Mouse (Mus musculus) lung, postnatal 10 days (tissue): Measurements from ENCODE around the gene Gm49354.
A peak's percentile ranks its signal among the peaks of the same experiment; 100 is the strongest.
"Not testable (repeated sequence)": the region's sequence is repeated elsewhere in the genome, so short reads cannot be mapped to it uniquely, and the experiment has no call there.

Experiments
- DNase-seq: peaks from one replicate; pipeline ENCODE4 v3.0.0; 2021

The Gm49354 gene

GRCm38 (mm10) chr13:59766786-59767515 is 15.1 kb downstream of the Gm49354 start:
- peak; percentile 79 for DNase-seq

- DNase-seq: no peak
These were observed 19.3 kb downstream of the Gm49354 start for GRCm38 (mm10) chr13:59762791-59763190.

- DNase-seq: peak; percentile 28
These were observed 25.1 kb downstream of the Gm49354 start for GRCm38 (mm10) chr13:59756906-59757305.

GRCm38 (mm10) chr13:59750310-59750709 is 31.7 kb downstream of the Gm49354 start:
- no peak for DNase-seq

GRCm38 (mm10) chr13:59746711-59747110 is 35.3 kb downstream of the Gm49354 start, which contains the start of gene 1700014D04Rik:
Gene 1700014D04Rik (minus strand): TSS chr13:59746752.
- no peak for DNase-seq

- DNase-seq: peak; percentile 21
These were observed 35.9 kb downstream of the Gm49354 start for GRCm38 (mm10) chr13:59746164-59746563.

- DNase-seq: no peak
These were observed 36.6 kb downstream of the Gm49354 start for GRCm38 (mm10) chr13:59745462-59745861.

GRCm38 (mm10) chr13:59741697-59742096 is 40.3 kb downstream of the Gm49354 start:
- peak; percentile 63 for DNase-seq

- DNase-seq: peak; percentile 41
These were observed 40.9 kb downstream of the Gm49354 start for GRCm38 (mm10) chr13:59741096-59741495.

- DNase-seq: no peak
These were observed 42.6 kb downstream of the Gm49354 start for GRCm38 (mm10) chr13:59739397-59739796.

- no peak for DNase-seq
These were observed 43.6 kb downstream of the Gm49354 start for GRCm38 (mm10) chr13:59738455-59738854.

- DNase-seq: peak; percentile 29
These were observed 46.9 kb downstream of the Gm49354 start for GRCm38 (mm10) chr13:59735190-59735589.

GRCm38 (mm10) chr13:59734347-59734746 is 47.7 kb downstream of the Gm49354 start:
- DNase-seq: not testable (repeated sequence)

GRCm38 (mm10) chr13:59733936-59734335 is 48.1 kb downstream of the Gm49354 start:
- no peak for DNase-seq

- no peak for DNase-seq
These were observed 50.4 kb downstream of the Gm49354 start, which contains the start of gene Spata31d1d for GRCm38 (mm10) chr13:59731652-59732051. Gene Spata31d1d (minus strand): TSS chr13:59731752.

GRCm38 (mm10) chr13:59728378-59729093 is 53.5 kb downstream of the Gm49354 start:
- peak; percentile 92 for DNase-seq

- DNase-seq: no peak
These were observed 55.7 kb downstream of the Gm49354 start for GRCm38 (mm10) chr13:59726139-59726867.

GRCm38 (mm10) chr13:59722089-59722488 is 60.0 kb downstream of the Gm49354 start:
- DNase-seq: not testable (repeated sequence)

GRCm38 (mm10) chr13:59719475-59719874 is 62.6 kb downstream of the Gm49354 start:
- no peak for DNase-seq

- peak; percentile 61 for DNase-seq
These were observed 63.1 kb downstream of the Gm49354 start for GRCm38 (mm10) chr13:59718857-59719440.

- DNase-seq: no peak
These were observed 68.3 kb downstream of the Gm49354 start for GRCm38 (mm10) chr13:59713710-59714109.

GRCm38 (mm10) chr13:59711984-59712383 is 70.1 kb downstream of the Gm49354 start, which contains the start of gene Spata31d1b:
Gene Spata31d1b (plus strand): TSS chr13:59712284.
- DNase-seq: not testable (repeated sequence)

- DNase-seq: no peak
These were observed 71.8 kb downstream of the Gm49354 start, which contains the start of gene Spata31d1a for GRCm38 (mm10) chr13:59710230-59710629. Gene Spata31d1a (minus strand): TSS chr13:59710330.
